Mouse (Mus musculus): ENCODE data around the gene Aven.

Gene Aven

GRCm38 (mm10) chr2:112565060-112565459 lies 72.3 kb downstream of the Aven start:
- DNase-seq, result no peak

GRCm38 (mm10) chr2:112566290-112567085 lies 73.7 kb downstream of the Aven start:
- no peak for DNase-seq

- no peak for DNase-seq
These were observed 75.0 kb downstream of the Aven start for GRCm38 (mm10) chr2:112567786-112568185.

- DNase-seq, result no peak
These were observed 98.2 kb downstream of the Aven start for GRCm38 (mm10) chr2:112590985-112591384.

GRCm38 (mm10) chr2:112591451-112591871 lies 98.7 kb downstream of the Aven start:
- DNase-seq, result peak; percentile 89

GRCm38 (mm10) chr2:112593322-112593721 lies 100.6 kb downstream of the Aven start:
- no peak for DNase-seq

GRCm38 (mm10) chr2:112593781-112594180 lies 101.0 kb downstream of the Aven start:
- no peak for DNase-seq

GRCm38 (mm10) chr2:112595807-112596206 lies 103.0 kb downstream of the Aven start:
- DNase-seq, result no peak

GRCm38 (mm10) chr2:112596415-112596814 lies 103.7 kb downstream of the Aven start:
- no peak for DNase-seq

GRCm38 (mm10) chr2:112597064-112597463 lies 104.3 kb downstream of the Aven start:
- DNase-seq, result no peak

- no peak for DNase-seq
These were observed 107.5 kb downstream of the Aven start for GRCm38 (mm10) chr2:112600222-112600621.

GRCm38 (mm10) chr2:112602487-112602886 lies 109.7 kb downstream of the Aven start:
- peak; percentile 89 for DNase-seq

GRCm38 (mm10) chr2:112606536-112606935 lies 113.8 kb downstream of the Aven start:
- peak; percentile 72 for DNase-seq

- DNase-seq, result peak; percentile 2
These were observed 119.9 kb downstream of the Aven start for GRCm38 (mm10) chr2:112612628-112613027.

GRCm38 (mm10) chr2:112614375-112614774 lies 121.6 kb downstream of the Aven start:
- DNase-seq, result peak; percentile 76

- DNase-seq, result no peak
These were observed 124.4 kb downstream of the Aven start for GRCm38 (mm10) chr2:112617206-112617605.

GRCm38 (mm10) chr2:112625156-112625555 lies 132.4 kb downstream of the Aven start:
- peak; percentile 21 for DNase-seq

GRCm38 (mm10) chr2:112630669-112631068 lies 137.9 kb downstream of the Aven start:
- DNase-seq, result no peak

- peak; percentile 43 for DNase-seq
These were observed 139.8 kb downstream of the Aven start for GRCm38 (mm10) chr2:112632536-112632935.

- peak; percentile 95 for DNase-seq
These were observed 144.4 kb downstream of the Aven start for GRCm38 (mm10) chr2:112637206-112637605.

GRCm38 (mm10) chr2:112653836-112654235 lies 161.1 kb downstream of the Aven start:
- peak; percentile 95 for DNase-seq

- no peak for DNase-seq
These were observed 163.4 kb downstream of the Aven start for GRCm38 (mm10) chr2:112656131-112656530.

- no peak for DNase-seq
These were observed 176.7 kb downstream of the Aven start for GRCm38 (mm10) chr2:112669461-112669860.

GRCm38 (mm10) chr2:112676175-112676574 lies 183.4 kb downstream of the Aven start:
- DNase-seq, result no peak

GRCm38 (mm10) chr2:112676721-112677120 lies 184.0 kb downstream of the Aven start:
- peak; percentile 96 for DNase-seq
